Mouse (Mus musculus) kidney, postnatal 14 days (tissue): Measurements from ENCODE around the gene BC030499.
A peak's percentile ranks its signal among the peaks of the same experiment; 100 is the strongest.

Source experiments
- DNase-seq: peaks from one replicate; pipeline ENCODE4 v3.0.0; 2022; ENCODE audit warnings: mixed read lengths

The BC030499 gene

DNA sequence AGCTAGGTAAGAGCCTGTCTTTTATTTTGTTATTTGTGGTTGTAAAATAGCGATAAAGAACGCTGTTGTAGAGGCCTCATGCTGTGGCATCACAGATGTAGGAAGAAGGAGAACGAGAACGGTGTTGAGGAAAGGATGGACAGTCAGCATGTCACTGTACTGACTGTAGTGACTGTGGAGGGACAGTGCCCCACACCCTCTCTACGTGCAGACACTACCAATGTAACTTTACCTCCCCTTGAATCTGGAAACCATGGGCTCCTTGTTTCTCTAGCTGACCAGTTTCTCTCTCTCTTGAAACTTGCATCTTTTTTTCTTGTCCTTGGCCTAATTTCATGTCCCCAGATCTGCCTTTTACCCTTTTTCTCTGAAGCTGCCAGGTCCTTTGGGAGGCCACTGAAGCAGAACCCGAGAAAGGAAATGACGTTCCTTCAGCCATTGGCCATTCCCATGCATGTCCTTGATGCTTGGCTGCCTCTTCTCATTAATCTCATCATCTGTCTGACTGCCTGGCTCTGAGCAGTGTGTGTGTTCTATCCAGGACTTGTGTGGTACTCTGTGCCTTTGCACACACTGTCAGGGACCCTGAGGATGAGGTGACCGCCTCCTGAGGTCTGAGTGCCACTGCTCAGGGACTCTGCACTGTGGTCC, 20.3 kb downstream of the BC030499 start:
- no peak for DNase-seq

DNA sequence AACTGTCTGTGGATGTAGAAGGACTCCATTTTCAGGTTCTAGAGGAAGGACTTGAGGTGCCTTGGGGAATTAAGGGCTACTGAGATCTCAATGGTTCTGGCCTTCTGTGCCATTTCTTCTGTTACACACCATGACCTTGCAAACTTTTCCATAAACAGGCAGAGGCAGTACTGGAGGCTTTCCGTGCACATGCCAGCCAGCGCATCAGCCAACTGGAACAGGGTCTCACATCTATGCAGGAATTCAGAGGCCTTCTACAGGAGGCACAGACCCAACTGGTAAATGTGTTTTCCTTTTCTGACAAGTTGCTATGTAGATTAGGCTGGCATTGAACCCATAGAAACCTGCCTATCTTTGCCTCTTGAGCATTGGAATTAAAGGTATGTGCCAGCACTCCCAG, 23.0 kb downstream of the BC030499 start:
- DNase-seq: peak; percentile 43

DNA sequence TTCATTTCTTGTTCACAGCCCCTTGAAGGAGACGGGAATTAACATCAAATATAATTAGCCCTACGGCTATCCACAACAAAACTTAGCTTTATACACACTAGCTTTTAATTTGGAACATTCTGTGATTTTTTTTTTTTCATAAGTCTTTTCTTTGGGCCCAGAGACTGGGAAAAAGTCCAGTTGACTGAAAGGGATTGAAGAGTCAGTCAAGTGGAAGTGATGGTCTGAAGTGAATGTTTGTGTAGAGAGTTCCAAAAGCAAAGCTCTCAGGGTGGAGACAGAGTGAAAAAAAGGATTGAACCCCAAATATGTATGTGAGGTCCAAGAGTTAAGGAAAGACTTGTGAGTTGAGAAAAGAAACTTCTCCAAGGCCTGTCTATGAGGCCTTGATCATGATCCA, 27.8 kb downstream of the BC030499 start:
- no peak for DNase-seq

DNA sequence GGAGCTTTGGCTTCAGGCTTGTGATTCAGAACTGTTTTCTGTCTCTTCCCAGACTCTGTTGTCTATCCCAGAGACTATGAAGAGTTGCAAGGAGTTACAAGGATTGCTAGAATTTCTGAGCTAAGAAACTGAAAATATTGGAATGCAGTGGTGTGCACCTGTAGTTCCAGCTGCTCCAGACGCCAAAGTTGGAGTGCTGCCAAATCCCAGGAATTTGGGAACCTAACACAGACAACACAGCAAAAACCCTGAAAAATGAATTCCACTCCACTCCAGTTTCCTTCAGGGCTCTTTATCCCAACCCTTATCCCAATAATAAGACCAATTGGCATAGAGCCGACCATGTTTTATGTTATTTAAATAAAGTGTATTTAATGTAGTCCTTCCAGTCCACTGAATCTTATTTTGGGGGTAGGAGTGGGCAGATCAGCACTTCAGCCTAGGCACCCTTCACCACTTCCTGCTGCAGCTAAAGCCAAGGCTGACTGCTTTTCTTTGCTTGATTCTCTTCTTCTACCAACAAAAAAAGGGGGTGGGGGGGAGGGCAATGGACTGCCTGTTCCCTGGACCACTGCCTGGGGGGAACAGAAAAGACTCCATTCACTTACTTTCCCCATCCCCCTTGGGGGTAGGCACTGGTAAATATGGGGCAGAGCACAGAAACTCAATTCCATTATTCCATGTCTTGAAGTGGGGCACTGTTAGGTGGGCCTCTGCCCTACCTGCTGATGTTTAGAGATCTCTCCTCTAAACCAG, 31.6 kb downstream of the BC030499 start:
- DNase-seq: no peak

DNA sequence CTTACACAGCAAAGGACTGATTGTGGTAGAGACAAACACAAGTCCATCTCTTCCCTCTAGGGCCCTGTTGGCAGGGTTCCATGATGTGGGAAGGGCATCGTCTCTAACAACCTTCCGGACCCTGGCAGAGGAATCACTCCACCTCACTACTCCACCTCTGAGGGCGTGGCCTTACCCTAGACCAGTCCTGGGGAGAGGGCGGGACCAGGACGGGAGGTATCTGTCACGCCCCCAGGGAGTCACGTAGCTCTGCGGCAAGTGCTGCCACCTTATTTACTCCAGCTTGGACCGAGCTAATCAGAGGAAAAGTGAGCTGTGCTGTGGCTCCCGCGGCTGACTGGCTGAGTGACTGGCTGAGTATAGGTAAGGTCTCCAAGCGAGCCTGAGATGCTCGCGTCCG, 32.2 kb downstream of the BC030499 start, which contains the start of gene Aldoc:
Gene Aldoc, plus strand, starts transcription at position 109 of the 400 bp plus-strand sequence.
- DNase-seq: peak; percentile 93

DNA sequence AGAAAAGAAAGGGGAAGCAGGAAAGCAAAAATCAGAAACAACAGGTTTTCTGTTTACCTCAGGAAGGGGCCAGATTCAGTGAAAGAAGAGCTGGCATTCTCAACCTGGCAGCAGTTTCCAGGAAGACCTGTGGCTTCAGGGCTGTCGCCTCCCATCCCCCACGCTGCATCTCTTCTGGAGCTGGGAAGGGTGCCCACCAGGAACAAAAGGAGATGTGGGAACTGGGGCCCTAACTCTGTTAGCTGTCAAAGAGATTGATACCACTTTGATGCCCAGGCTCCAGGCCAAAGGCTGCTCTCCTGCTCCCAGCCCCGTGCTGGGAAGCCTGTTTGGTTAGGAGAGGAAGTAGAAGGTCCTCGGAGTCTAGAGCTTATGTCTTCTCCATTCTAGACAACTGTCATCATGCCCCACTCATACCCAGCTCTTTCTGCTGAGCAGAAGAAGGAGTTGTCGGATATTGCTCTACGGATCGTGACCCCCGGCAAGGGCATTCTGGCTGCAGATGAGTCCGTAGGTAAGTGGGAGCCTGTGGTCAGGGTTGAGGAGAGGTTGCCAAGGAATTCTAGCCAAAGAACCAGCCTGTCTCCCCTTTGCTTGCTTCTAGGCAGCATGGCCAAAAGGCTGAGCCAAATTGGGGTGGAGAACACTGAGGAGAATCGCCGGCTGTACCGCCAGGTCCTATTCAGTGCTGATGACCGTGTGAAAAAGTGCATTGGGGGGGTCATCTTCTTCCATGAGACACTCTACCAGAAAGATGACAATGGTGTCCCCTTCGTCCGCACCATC, 33.6 kb downstream of the BC030499 start:
- no peak for DNase-seq

DNA sequence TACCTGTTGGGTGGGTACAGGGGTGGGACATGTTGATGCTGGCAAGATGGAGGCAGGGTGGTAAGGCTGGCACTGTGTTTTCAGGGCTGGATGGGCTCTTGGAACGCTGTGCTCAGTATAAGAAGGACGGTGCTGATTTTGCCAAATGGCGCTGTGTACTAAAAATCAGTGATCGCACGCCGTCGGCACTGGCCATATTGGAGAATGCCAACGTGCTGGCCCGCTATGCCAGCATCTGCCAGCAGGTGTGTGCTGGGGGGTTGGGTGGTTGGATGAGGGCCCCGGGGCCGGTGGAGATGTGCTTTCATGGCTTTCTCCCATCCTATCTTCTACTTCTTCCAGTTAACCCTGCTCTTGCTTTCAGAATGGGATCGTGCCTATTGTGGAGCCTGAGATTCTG, 34.3 kb downstream of the BC030499 start:
- DNase-seq: no peak

DNA sequence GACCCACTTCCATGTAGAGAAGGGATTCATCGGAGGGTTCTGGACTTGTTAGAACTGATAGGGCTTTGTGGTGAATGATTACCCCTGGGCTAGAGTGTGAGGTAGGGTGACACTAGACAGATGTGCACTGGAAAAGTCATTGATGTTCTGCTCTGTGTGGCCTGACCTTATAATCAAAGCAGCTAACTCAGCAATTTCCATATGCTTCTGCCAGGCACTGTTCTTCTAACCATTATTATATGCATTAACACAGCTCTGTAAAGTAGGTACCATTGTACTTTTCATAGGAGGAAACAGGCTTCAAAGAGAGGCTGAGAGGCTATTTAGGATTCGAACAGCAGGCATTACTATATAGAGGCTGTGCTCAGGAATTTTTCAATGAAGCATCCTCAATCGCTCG, 36.6 kb downstream of the BC030499 start:
- DNase-seq: no peak

DNA sequence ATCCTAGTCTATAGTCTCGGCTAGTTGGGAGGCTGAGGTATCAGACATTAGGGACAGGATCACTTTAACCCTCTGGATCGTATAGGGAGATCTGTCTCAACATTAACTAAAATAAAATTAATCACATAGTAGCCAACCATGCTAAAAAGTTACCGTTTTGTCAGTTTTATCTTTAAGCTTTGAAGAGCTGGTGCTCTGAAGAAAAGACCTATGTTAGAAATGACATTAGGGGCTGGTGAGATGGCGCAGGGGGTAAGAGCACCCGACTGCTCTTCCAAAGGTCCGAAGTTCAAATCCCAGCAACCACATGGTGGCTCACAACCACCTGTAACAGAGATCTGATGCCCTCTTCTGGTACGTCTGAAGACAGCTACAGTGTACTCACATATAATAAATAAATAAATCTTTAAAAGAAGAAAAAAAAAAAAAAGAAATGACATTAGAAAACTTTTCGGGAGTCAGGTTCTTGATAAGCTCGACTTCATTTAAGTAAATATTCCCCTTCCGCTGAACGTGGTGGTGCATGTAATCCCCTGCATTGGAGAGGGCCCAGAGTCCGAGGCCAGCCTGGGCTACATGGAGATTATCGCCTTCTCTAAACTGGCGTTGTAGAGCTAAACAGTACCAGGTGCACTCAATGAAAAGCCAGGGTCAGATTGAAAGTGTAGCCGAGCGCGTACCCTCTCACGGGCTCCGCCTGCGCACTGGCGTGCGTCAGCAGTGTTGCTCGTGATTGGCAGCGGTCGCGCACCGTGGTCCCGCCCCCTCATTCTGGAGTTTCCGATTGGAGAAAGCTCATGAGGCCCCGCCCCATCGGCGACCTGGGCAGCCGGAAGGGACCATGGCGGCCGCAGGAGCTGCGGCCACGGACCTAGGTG, 37.2 kb downstream of the BC030499 start, which contains the start of gene Pigs:
Gene Pigs, plus strand, starts transcription at position 782 of the 878 bp plus-strand sequence.
- peak; percentile 98 for DNase-seq

DNA sequence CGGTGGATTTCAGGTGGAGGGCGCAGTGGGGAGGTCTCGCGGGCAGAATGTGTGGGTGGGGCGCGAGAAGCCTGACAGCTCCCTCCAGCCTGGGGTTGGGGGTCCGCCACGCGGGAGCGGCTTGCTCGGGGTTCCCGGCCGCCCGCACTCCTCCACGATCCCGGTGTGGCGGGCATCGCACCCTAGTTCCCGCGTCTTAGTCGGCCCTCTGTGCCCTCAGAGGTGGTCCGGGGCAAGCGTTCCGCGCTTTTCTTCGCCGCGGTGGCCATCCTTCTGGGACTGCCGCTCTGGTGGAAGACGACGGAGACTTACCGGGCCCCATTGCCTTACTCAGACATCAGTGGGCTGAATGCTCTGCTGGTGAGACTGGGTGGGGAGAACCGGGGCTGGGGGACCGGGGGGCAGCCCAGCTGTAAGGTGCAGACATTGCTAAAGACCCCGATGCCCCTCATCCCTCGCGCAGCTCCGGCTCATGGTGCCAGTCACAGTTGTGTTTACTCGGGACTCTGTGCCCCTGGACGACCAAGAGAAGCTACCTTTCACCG, 37.9 kb downstream of the BC030499 start:
- DNase-seq: no peak

DNA sequence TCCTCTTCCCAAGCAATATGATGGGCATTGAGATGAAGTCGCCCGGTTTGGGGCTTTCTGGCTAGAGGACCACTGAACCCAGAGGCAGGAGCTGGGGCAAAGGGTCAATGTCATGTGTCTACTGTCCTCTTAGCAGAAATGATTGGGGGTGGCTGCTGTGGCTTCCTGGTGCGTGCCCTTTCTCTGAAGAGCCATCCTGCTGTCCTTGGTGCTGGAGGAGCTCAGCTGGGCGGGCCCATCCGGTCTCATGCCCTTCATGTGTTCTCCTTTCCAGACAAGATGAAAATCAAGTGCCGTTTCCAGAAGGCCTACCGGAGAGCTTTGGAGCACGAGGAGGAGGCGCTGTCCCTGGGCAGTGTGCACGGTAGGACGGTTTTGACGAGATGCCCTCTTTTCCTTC, 42.0 kb downstream of the BC030499 start:
- no peak for DNase-seq

DNA sequence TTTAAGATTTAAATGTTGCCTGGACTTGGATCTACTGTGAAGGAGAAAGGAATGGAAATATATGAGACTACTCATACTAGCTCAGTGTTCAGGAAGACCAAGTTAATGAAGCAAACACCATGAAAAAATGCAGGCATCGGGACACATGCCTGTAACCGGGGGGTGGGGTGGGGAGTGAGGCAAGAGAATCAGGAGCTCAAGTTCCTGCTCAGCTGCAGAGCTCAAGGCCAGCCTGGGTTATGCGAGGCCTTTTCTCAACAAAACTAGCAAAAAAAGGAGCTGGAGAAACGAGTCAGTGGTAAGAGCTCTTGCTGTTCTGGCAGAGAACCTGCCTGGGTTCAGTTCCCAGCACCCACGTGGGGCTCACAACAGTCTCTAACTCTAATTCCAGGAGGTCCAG, 43.4 kb downstream of the BC030499 start:
- DNase-seq: no peak

DNA sequence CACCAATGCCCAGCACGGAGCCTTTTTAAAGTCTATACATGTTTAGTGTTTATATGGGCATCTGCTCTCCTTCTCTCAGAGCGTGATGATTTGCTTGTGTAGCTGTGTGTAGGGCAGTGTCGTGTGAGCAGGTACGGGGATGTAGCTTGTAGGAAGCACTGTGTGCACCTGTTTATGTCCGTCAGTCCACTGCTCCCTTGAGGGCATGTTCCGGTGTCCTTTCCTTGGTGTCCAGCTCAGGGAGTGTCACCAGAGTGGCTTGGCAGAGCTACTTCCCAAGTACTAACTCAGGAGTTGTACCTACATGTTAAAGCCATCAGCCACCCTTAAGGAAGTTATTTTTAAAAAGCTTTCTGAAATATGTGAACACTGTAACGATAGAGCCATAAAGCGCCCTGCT, 46.4 kb downstream of the BC030499 start:
- no peak for DNase-seq

DNA sequence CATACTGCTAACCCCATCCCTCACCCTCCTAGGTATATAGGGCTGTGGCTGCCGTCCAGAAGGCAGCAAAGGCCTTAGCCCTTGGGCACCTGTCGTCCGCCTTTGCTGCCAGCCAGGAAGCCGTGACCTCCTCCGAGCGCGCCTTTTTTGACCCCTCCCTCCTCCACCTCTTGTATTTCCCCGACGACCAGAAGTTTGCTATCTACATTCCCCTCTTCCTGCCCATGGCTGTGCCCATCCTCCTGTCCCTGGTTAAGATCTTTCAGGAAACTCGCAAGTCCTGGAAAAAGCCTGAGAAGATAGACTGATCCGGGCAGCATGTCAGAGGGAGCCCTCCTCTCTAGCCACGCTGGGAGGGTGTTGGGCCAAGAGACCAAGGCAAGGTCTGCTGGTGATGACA, 51.1 kb downstream of the BC030499 start:
- no peak for DNase-seq

DNA sequence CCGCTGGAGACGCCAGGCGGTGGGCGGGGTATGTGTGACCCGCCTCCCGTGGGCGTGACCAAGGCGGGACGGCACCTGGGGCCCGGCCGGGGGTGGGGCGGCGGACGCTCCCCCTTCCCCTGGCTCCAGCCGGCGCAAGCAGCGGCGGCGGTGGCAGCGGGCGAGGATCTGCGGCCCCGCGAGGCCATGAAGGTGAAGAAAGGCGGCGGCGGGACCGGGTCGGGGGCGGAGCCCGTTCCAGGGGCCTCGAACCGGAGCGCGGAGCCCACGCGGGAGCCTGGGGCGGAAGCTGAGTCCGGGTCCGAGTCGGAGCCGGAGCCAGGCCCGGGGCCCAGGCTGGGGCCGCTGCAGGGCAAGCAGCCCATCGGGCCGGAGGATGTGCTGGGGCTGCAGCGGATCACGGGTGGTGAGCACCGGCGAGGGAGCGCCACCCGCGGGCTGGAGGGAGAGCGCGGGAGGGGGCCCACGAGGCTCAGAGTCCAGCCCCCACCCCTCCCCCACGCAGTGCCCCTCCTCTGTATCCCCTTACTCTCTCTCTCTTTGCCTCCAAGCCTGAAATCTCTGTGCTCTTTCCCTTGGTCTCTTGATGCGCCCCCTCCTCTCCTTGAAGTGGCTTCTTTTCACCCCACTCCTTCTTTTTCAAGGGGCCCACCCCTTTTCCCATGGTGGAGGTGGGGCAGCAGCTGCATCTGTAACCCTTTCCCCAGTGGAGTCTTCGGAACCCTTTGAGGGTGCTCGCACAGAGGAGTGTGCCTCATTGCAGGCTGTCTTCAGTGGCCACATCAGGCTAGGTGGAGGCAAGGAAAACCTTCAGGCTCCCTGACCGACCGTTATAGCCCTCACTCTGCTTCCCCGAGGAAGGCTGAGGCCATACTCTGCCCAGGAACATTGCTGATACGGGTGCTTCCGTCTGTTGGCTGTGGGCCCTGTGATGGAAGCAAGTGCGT, 53.0 kb downstream of the BC030499 start, which contains the start of gene Unc119:
Gene Unc119, plus strand, starts transcription at position 102 of the 947 bp plus-strand sequence.
- DNase-seq: peak; percentile 90

DNA sequence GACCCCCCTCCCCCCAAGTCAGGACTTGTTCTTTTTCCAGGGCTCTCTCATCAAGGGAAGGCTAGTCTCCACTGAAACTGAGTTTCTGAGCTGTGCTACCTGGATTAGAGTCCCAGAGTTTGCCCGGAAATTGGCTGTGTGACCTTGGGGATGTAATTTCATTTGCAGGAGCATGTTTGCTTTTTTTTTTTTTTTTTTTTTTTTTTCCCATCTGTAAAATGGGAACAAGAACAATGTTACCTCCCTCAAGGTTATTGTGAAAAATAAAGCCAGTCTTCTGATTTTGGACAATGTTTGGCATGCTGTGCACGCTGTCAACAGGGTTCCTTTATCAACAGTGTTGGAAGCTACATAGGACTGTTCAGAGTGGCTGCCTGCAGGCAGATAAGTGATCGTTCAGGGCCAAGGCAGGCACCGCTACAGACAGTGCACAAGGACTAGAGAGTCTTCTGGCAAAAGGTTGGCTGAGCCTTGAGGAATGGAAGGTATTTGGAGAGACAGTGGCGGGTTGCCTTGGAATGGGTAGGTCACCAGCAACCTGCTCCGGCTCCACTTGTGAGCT, 53.8 kb downstream of the BC030499 start:
- no peak for DNase-seq

DNA sequence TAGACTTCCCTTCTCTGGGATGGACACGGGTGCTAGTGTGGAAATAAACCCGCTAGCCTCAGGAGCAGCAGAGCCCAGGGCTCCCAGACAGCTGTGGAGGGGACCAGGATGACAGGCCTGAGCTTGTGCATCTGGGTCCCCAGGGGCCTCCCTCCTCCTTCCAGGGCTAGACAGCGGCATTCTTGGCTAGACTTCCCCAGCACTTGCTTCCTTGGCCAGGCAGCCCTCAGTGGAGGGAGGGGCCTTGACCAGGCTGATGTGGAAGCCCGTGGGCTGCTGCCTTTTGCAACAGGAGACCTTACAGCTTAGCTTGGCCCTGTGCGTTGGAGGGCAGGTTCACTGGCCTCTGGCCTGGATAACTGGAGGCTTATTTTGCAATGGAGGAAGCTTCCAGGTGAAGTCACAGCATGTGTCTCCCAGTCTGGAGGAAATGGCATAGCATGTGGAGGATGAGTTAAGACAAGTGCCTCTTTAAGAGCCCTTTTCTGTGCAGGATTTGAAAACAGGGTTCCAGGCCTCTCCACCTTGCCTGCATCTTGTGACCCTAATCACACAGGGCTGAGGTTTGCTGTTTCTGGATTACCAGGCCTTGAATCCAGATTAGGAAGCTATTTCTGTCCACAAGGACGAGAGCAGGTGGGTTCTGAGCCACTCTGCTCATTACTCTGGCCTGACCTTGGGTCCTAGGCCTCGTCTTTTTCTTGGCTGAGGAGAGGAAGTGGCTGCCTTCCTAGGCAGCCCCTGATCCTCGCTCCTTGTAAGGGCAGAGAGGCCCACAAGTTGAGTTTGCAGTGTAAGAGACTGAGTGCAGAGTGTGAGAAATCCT, 54.5 kb downstream of the BC030499 start:
- peak; percentile 73 for DNase-seq

DNA sequence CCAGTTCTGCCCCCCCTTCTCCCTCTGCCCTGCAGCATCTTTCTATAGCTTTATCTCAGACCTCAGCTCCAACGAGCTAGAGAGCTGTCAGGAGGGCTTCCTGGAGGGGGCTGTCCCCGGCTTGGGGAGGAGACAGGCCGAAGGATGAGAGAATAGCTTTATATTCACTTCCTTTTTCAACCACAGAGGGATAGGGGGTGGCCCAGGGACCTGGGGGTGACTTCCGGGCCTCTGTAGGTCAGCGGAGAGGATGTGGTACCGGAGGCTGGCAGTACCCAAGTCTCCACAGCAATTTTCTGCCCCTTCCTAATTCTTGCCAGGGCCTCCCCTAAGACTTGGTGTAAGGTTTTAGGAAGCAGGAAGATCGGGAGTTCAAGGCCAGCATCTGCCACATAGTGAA, 55.2 kb downstream of the BC030499 start:
- no peak for DNase-seq
